Mouse (Mus musculus) gastrocnemius, adult 18-20 months (tissue): Measurements from ENCODE around the gene Cul3. TPM values are rescaled to one million over a fixed set of nuclear protein-coding genes. Genes with fewer than 3 reads are reported as not detected.
"Not testable (repeated sequence)": the region's sequence is repeated elsewhere in the genome, so short reads cannot be mapped to it uniquely, and the experiment has no call there.

Experiments used
- DNase-seq: peaks from one replicate; pipeline ENCODE4 v3.0.0; 2021; ENCODE audit warnings: low spot score
- long read RNA-seq, 2 experiments: library from polyadenylated mRNA; stranded (forward); transcript quantifications; one replicate each; pipeline ENCODE4 v2.0.0; 2021
- total RNA-seq, 2 experiments: library from RNA; stranded (reverse); gene quantifications; 2 replicates each; pipeline ENCODE4 v1.2.3; 2021

Cul3 gene
- 100 to 1,000 TPM; 244 to 265 TPM for total RNA-seq
- long read RNA-seq, experiment 1, full-length matches to known transcripts: 343 of 406 reads
- long read RNA-seq, experiment 1, partial matches to known transcripts: 16 of 406 reads
- long read RNA-seq, experiment 1, other reads (novel, unspliced or antisense): 47 of 406 reads
- long read RNA-seq, experiment 2, full-length matches to known transcripts: 297 of 342 reads
- long read RNA-seq, experiment 2, partial matches to known transcripts: 14 of 342 reads
- long read RNA-seq, experiment 2, other reads (novel, unspliced or antisense): 31 of 342 reads

- peak; percentile 95 for DNase-seq
Measured at GRCm38 (mm10) chr1:80340436-80341376, at the start of gene Cul3. TSS of gene Cul3 (minus strand) at chr1:80340480.

- no peak for DNase-seq
Measured at GRCm38 (mm10) chr1:80389518-80389917, 49.2 kb upstream of the Cul3 start.

- no peak for DNase-seq
Measured at GRCm38 (mm10) chr1:80383613-80384589, 43.6 kb upstream of the Cul3 start.

GRCm38 (mm10) chr1:80382928-80383327, 42.6 kb upstream of the Cul3 start:
- DNase-seq: no peak

GRCm38 (mm10) chr1:80381302-80381701, 41.0 kb upstream of the Cul3 start:
- DNase-seq: no peak

GRCm38 (mm10) chr1:80372010-80372409, 31.7 kb upstream of the Cul3 start:
- DNase-seq: no peak

- no peak for DNase-seq
Measured at GRCm38 (mm10) chr1:80371189-80371889, 31.1 kb upstream of the Cul3 start.

- no peak for DNase-seq
Measured at GRCm38 (mm10) chr1:80363486-80363885, 23.2 kb upstream of the Cul3 start.

GRCm38 (mm10) chr1:80362946-80363345, 22.7 kb upstream of the Cul3 start:
- no peak for DNase-seq

GRCm38 (mm10) chr1:80362400-80362799, 22.1 kb upstream of the Cul3 start:
- no peak for DNase-seq

GRCm38 (mm10) chr1:80361771-80362170, 21.5 kb upstream of the Cul3 start:
- DNase-seq: not testable (repeated sequence)

- DNase-seq: no peak
Measured at GRCm38 (mm10) chr1:80360038-80360608, 19.8 kb upstream of the Cul3 start.

GRCm38 (mm10) chr1:80340061-80340435, 232 bp downstream of the Cul3 start:
- DNase-seq: no peak

GRCm38 (mm10) chr1:80339425-80340021, 757 bp downstream of the Cul3 start:
- peak; percentile 16 for DNase-seq

- DNase-seq: no peak
Measured at GRCm38 (mm10) chr1:80338398-80338797, 1.9 kb downstream of the Cul3 start.

GRCm38 (mm10) chr1:80335726-80336368, 4.4 kb downstream of the Cul3 start:
- peak; percentile 26 for DNase-seq

- no peak for DNase-seq
Measured at GRCm38 (mm10) chr1:80335118-80335517, 5.2 kb downstream of the Cul3 start.

- DNase-seq: no peak
Measured at GRCm38 (mm10) chr1:80330970-80331369, 9.3 kb downstream of the Cul3 start.

GRCm38 (mm10) chr1:80325761-80326160, 14.5 kb downstream of the Cul3 start:
- DNase-seq: no peak
